Mouse (Mus musculus) midbrain, embryonic 13.5 days (tissue): ENCODE measurements around the gene Slc10a7. TPM values are rescaled to one million over a fixed set of nuclear protein-coding genes. Genes with fewer than 3 reads are reported as not detected.

ENCODE experiments used
- ATAC-seq: fragments of 200-750 bp; cut with Nextera tagmentation; 2 replicates; pipeline ENCODE4 v1.8.0; 2017; ENCODE audit warnings: mild to moderate bottlenecking, moderate TSS enrichment, moderate library complexity
- H3K27ac ChIP-seq: fragments of 300-500 bp; sonication (generic); 2 replicates; pipeline ENCODE4 v1.5.1; 2015; ENCODE audit warnings: inconsistent platforms, mild to moderate bottlenecking, moderate library complexity
- H3K27me3 ChIP-seq: fragments of 300-500 bp; sonication (generic); 2 replicates; pipeline ENCODE4 v1.6.1; 2015; ENCODE audit warnings: mild to moderate bottlenecking, inconsistent platforms
- H3K36me3 ChIP-seq: fragments of 300-500 bp; sonication (generic); 2 replicates; pipeline ENCODE4 v1.6.1; 2015; ENCODE audit warnings: mild to moderate bottlenecking, inconsistent platforms
- H3K4me1 ChIP-seq: fragments of 300-500 bp; sonication (generic); replicated peaks from 2 replicates; pipeline ENCODE4 v1.6.1; 2015; ENCODE audit warnings: inconsistent platforms
- H3K4me2 ChIP-seq: fragments of 300-500 bp; sonication (generic); replicated peaks from 2 replicates; pipeline ENCODE4 v1.6.1; 2015; ENCODE audit warnings: moderate library complexity, mild to moderate bottlenecking, inconsistent platforms
- H3K4me3 ChIP-seq: fragments of 300-500 bp; sonication (generic); replicated peaks from 2 replicates; pipeline ENCODE4 v1.5.1; 2015; ENCODE audit warnings: mild to moderate bottlenecking, inconsistent platforms
- H3K9ac ChIP-seq: fragments of 300-500 bp; sonication (generic); replicated peaks from 2 replicates; pipeline ENCODE4 v1.6.1; 2015; ENCODE audit warnings: mild to moderate bottlenecking, inconsistent platforms
- H3K9me3 ChIP-seq: fragments of 300-500 bp; sonication (generic); 2 replicates; pipeline ENCODE4 v1.6.1; 2016; ENCODE audit warnings: mild to moderate bottlenecking, inconsistent platforms
- WGBS: fragments of 180-500 bp; shearing (Covaris S2); methylation state at CpG from one replicate; pipeline ENCODE4 v1.1.7; 2015; 5-methylcytosine and 5-hydroxymethylcytosine counted together
- polyA plus RNA-seq: library from polyadenylated mRNA; unstranded; fragments of >200 nt; fragmentation: Nextera tagmentation; extraction: Ambion mirVana; gene quantifications from 2 replicates; pipeline ENCODE4 v1.2.1, GENCODE M21; 2015

Gene Slc10a7
- polyA plus RNA-seq, 1 experiment from 2014 or later: 13.1 TPM

- no peak overlapping the region for H3K9ac ChIP-seq
- H3K27me3 ChIP-seq: no peaks in the 10 kb centered on the region
- H3K4me3 ChIP-seq: no peak overlapping the region
- H3K27ac ChIP-seq: 0 out of 2 replicates have a peak overlapping the region, but pooled peaks have one; percentile 7
- H3K4me2 ChIP-seq: no peak overlapping the region
- WGBS: 58% methylated on average over 19 of the region's 19 CpGs
- no peak for ATAC-seq
- H3K4me1 ChIP-seq: peaks cover 53% of the 10 kb centered on the region
- H3K36me3 ChIP-seq: no peaks in the 10 kb centered on the region
- H3K9me3 ChIP-seq: no peaks in the 10 kb centered on the region
Observed at GRCm38 (mm10) chr8:78630414-78631164, 121.4 kb downstream of the Slc10a7 start.

GRCm38 (mm10) chr8:78633012-78633411, 123.9 kb downstream of the Slc10a7 start:
- Histone ChIP-seq H3K4me3 (no peak overlapping the region), H3K4me1 (peaks cover 40% of the 10 kb centered on the region), H3K36me3 (no peaks in the 10 kb centered on the region), H3K9ac (no peak overlapping the region), H3K27ac (no peak overlapping the region), H3K27me3 (no peaks in the 10 kb centered on the region), H3K9me3 (no peaks in the 10 kb centered on the region), H3K4me2 (no peak overlapping the region)
- WGBS: 27% methylated on average over 12 of the region's 12 CpGs
- ATAC-seq: no peak

- H3K4me2 ChIP-seq: peak overlapping the region; percentile 42; the same call in 1 of the 2 replicates
- no peaks in the 10 kb centered on the region for H3K36me3 ChIP-seq
- WGBS: 46% methylated on average over 3 of the region's 3 CpGs
- H3K4me1 ChIP-seq: peaks cover 37% of the 10 kb centered on the region
- H3K9me3 ChIP-seq: no peaks in the 10 kb centered on the region
- no peak overlapping the region for H3K9ac ChIP-seq
- no peak overlapping the region for H3K4me3 ChIP-seq
- H3K27ac ChIP-seq: no peak overlapping the region
- peak; percentile 53; the same call in 1 of the 2 replicates for ATAC-seq
- no peaks in the 10 kb centered on the region for H3K27me3 ChIP-seq
Observed at GRCm38 (mm10) chr8:78634018-78634417, 124.9 kb downstream of the Slc10a7 start.

- H3K4me1 ChIP-seq: peaks cover 37% of the 10 kb centered on the region
- no peaks in the 10 kb centered on the region for H3K36me3 ChIP-seq
- H3K9ac ChIP-seq: no peak overlapping the region; the same call in 1 of the 2 replicates
- peak overlapping the region; percentile 65; the same call in 1 of the 2 replicates for H3K27ac ChIP-seq
- H3K4me2 ChIP-seq: peak overlapping the region; percentile 42
- no peaks in the 10 kb centered on the region for H3K9me3 ChIP-seq
- H3K27me3 ChIP-seq: no peaks in the 10 kb centered on the region
- H3K4me3 ChIP-seq: no peak overlapping the region; the same call in 1 of the 2 replicates
- peak; percentile 89 for ATAC-seq
- 37% methylated on average over 17 of the region's 17 CpGs for WGBS
Observed at GRCm38 (mm10) chr8:78634523-78635240, 125.5 kb downstream of the Slc10a7 start.

- no peak for ATAC-seq
- H3K27ac ChIP-seq: peak overlapping the region; percentile 65
- no peak overlapping the region for H3K4me2 ChIP-seq
- no peaks in the 10 kb centered on the region for H3K36me3 ChIP-seq
- WGBS: 67% methylated on average over 8 of the region's 8 CpGs
- H3K4me3 ChIP-seq: no peak overlapping the region
- no peaks in the 10 kb centered on the region for H3K27me3 ChIP-seq
- peaks cover 37% of the 10 kb centered on the region for H3K4me1 ChIP-seq
- H3K9ac ChIP-seq: no peak overlapping the region
- no peaks in the 10 kb centered on the region for H3K9me3 ChIP-seq
Observed at GRCm38 (mm10) chr8:78635241-78635771, 126.2 kb downstream of the Slc10a7 start.

GRCm38 (mm10) chr8:78641919-78642318, 132.8 kb downstream of the Slc10a7 start:
- Histone ChIP-seq H3K4me3 (no peak overlapping the region), H3K27ac (no peak overlapping the region), H3K4me2 (no peak overlapping the region), H3K27me3 (no peaks in the 10 kb centered on the region), H3K36me3 (no peaks in the 10 kb centered on the region), H3K9me3 (peaks cover 2% of the 10 kb centered on the region; the same call in 1 of the 2 replicates), H3K4me1 (peaks cover 4% of the 10 kb centered on the region; the same call in 1 of the 2 replicates), H3K9ac (no peak overlapping the region)
- no peak for ATAC-seq
- 92% methylated on average over 9 of the region's 9 CpGs for WGBS

- no peak overlapping the region for H3K27ac ChIP-seq
- peaks cover 2% of the 10 kb centered on the region; the same call in 1 of the 2 replicates for H3K9me3 ChIP-seq
- peaks cover 5% of the 10 kb centered on the region; the same call in 1 of the 2 replicates for H3K4me1 ChIP-seq
- 83% methylated on average over 5 of the region's 5 CpGs for WGBS
- no peak for ATAC-seq
- no peak overlapping the region for H3K4me3 ChIP-seq
- H3K4me2 ChIP-seq: no peak overlapping the region
- no peaks in the 10 kb centered on the region for H3K27me3 ChIP-seq
- H3K9ac ChIP-seq: no peak overlapping the region
- no peaks in the 10 kb centered on the region for H3K36me3 ChIP-seq
Observed at GRCm38 (mm10) chr8:78642376-78642775, 133.2 kb downstream of the Slc10a7 start.

GRCm38 (mm10) chr8:78647000-78647656, 138.0 kb downstream of the Slc10a7 start:
- no peak overlapping the region for H3K4me2 ChIP-seq
- no peak overlapping the region for H3K4me3 ChIP-seq
- WGBS: 64% methylated on average over 8 of the region's 8 CpGs
- peaks cover 9% of the 10 kb centered on the region; the same call in 1 of the 2 replicates for H3K4me1 ChIP-seq
- H3K9ac ChIP-seq: no peak overlapping the region
- H3K27ac ChIP-seq: no peak overlapping the region
- H3K36me3 ChIP-seq: no peaks in the 10 kb centered on the region
- peaks cover 2% of the 10 kb centered on the region; the same call in 1 of the 2 replicates for H3K9me3 ChIP-seq
- no peaks in the 10 kb centered on the region for H3K27me3 ChIP-seq
- no peak for ATAC-seq

- Histone ChIP-seq H3K4me3 (no peak overlapping the region), H3K4me2 (no peak overlapping the region), H3K4me1 (peaks cover 9% of the 10 kb centered on the region; the same call in 1 of the 2 replicates), H3K9me3 (peaks cover 2% of the 10 kb centered on the region; the same call in 1 of the 2 replicates), H3K36me3 (no peaks in the 10 kb centered on the region), H3K27me3 (no peaks in the 10 kb centered on the region), H3K9ac (no peak overlapping the region), H3K27ac (no peak overlapping the region)
- WGBS: 77% methylated on average over 4 of the region's 4 CpGs
- no peak for ATAC-seq
Observed at GRCm38 (mm10) chr8:78647846-78648245, 138.7 kb downstream of the Slc10a7 start.

- Histone ChIP-seq H3K4me2 (no peak overlapping the region), H3K4me1 (0 out of 2 replicates have a peak, but pooled peaks cover 5% of the 10 kb centered on the region), H3K27ac (no peak overlapping the region), H3K9ac (no peak overlapping the region), H3K4me3 (no peak overlapping the region), H3K9me3 (peaks cover 2% of the 10 kb centered on the region; the same call in 1 of the 2 replicates), H3K27me3 (no peaks in the 10 kb centered on the region), H3K36me3 (no peaks in the 10 kb centered on the region)
- no peak for ATAC-seq
- 53% methylated on average over 7 of the region's 7 CpGs for WGBS
Observed at GRCm38 (mm10) chr8:78648918-78649317, 139.8 kb downstream of the Slc10a7 start.

GRCm38 (mm10) chr8:78651670-78652069, 142.5 kb downstream of the Slc10a7 start:
- H3K4me2 ChIP-seq: no peak overlapping the region
- H3K4me1 ChIP-seq: 0 out of 2 replicates have a peak, but pooled peaks cover 5% of the 10 kb centered on the region
- H3K27me3 ChIP-seq: no peaks in the 10 kb centered on the region
- H3K9me3 ChIP-seq: no peaks in the 10 kb centered on the region
- no peaks in the 10 kb centered on the region for H3K36me3 ChIP-seq
- no peak for ATAC-seq
- no peak overlapping the region for H3K4me3 ChIP-seq
- WGBS: 85% methylated on average over 3 of the region's 3 CpGs
- H3K9ac ChIP-seq: no peak overlapping the region
- no peak overlapping the region for H3K27ac ChIP-seq
